Comparison of ENCODE assay signal across 20 mouse cellular contexts in genomic region chr6:127365651-127366050, GRCm38 (mm10).
A peak's percentile ranks its signal among the peaks of the same experiment; 100 is the strongest.
DNase-seq lines count a peak whose midpoint lies in the region; ATAC-seq and TF ChIP-seq lines count a peak whose summit lies in the region.
"Had no signal": no experiment of that assay in that cellular context is flagged by ENCODE, and none has a peak within 500 bp of the region (broad histone marks: within the 10 kb centered on the region; RNA-seq: fewer than 3 reads in every experiment).

No protein-coding gene starts in this region.

- no peaks in the 10 kb centered on the region for H3K9me3 ChIP-seq in intestine, embryonic 15.5 days
- H3K9me3 ChIP-seq in intestine, postnatal 0 days (ENCODE audit: control insufficient read depth) = no peaks in the 10 kb centered on the region
- H3K9me3 ChIP-seq in midbrain, embryonic 11.5 days (ENCODE audit: control insufficient read depth, low read length) = no peaks in the 10 kb centered on the region
- no peaks in the 10 kb centered on the region for H3K9me3 ChIP-seq in midbrain, embryonic 16.5 days (replicated peaks; ENCODE audit: control insufficient read depth, low read length, poor library complexity, severe bottlenecking)
- H3K9me3 ChIP-seq in intestine, embryonic 16.5 days (ENCODE audit: control insufficient read depth, low read length) = no peaks in the 10 kb centered on the region
- H3K9me3 ChIP-seq: embryonic facial prominence, embryonic 13.5 days; forebrain, embryonic 12.5 days; forebrain, embryonic 15.5 days; hindbrain, embryonic 15.5 days had no signal

- no peak for ATAC-seq in intestine, embryonic 15.5 days
- no peak for ATAC-seq in intestine, postnatal 0 days
- no peak for ATAC-seq in midbrain, embryonic 11.5 days (ENCODE audit: low FRiP score)
- ATAC-seq in midbrain, embryonic 16.5 days = no peak
- ATAC-seq in intestine, embryonic 16.5 days = peak; percentile 36; the same call in 1 of the 2 replicates
- no peak for ATAC-seq in monocyte, adult 5-6 weeks (replicated peaks; ENCODE audit: insufficient number of reproducible peaks, low FRiP score, low TSS enrichment, poor library complexity, severe bottlenecking)
- ATAC-seq: forebrain, embryonic 15.5 days had no signal

- no peaks in the 10 kb centered on the region for H3K36me3 ChIP-seq in intestine, embryonic 15.5 days
- H3K36me3 ChIP-seq in intestine, postnatal 0 days (ENCODE audit: control insufficient read depth, insufficient read depth) = no peaks in the 10 kb centered on the region
- no peaks in the 10 kb centered on the region for H3K36me3 ChIP-seq in midbrain, embryonic 11.5 days (ENCODE audit: control insufficient read depth, insufficient read depth, low read length)
- H3K36me3 ChIP-seq in midbrain, embryonic 16.5 days (ENCODE audit: control insufficient read depth, insufficient read depth, low read length) = no peaks in the 10 kb centered on the region
- no peaks in the 10 kb centered on the region for H3K36me3 ChIP-seq in intestine, embryonic 16.5 days (ENCODE audit: control insufficient read depth, insufficient read depth, low read length)
- H3K36me3 ChIP-seq: embryonic facial prominence, embryonic 13.5 days; forebrain, embryonic 12.5 days; forebrain, embryonic 15.5 days; hindbrain, embryonic 15.5 days had no signal

- WGBS in intestine, embryonic 15.5 days = 44% methylated on average over 2 of the region's 2 CpGs
- WGBS in intestine, postnatal 0 days = 43% methylated on average over 2 of the region's 2 CpGs
- WGBS in midbrain, embryonic 11.5 days = 59% methylated on average over 2 of the region's 2 CpGs
- WGBS in midbrain, embryonic 16.5 days = 62% methylated on average over 2 of the region's 2 CpGs
- 45% methylated on average over 2 of the region's 2 CpGs for WGBS in intestine, embryonic 16.5 days

- TF ChIP-seq CTCF in intestine, postnatal 0 days (IDR thresholded peaks at IDR 0.05; ENCODE audit: low read depth) = no peak

- no peaks in the 10 kb centered on the region for H3K27me3 ChIP-seq in intestine, embryonic 15.5 days (replicated peaks)
- no peaks in the 10 kb centered on the region for H3K27me3 ChIP-seq in intestine, postnatal 0 days (replicated peaks; ENCODE audit: control insufficient read depth, insufficient read depth, low read length)
- H3K27me3 ChIP-seq in midbrain, embryonic 11.5 days (ENCODE audit: control insufficient read depth, insufficient read depth, low read length) = no peaks in the 10 kb centered on the region
- no peaks in the 10 kb centered on the region for H3K27me3 ChIP-seq in midbrain, embryonic 16.5 days (ENCODE audit: control insufficient read depth, insufficient read depth, low read depth, low read length)
- H3K27me3 ChIP-seq in intestine, embryonic 16.5 days (replicated peaks; ENCODE audit: control insufficient read depth, insufficient read depth, low read length) = no peaks in the 10 kb centered on the region
- H3K27me3 ChIP-seq: forebrain, embryonic 15.5 days; hindbrain, embryonic 15.5 days had no signal

- peak; percentile 75 for DNase-seq in midbrain, embryonic 11.5 days (ENCODE audit: low spot score, missing footprints)
- DNase-seq: adrenal gland, adult 2 months; adrenal gland, postnatal 14 days; cerebellum, adult 11 months; cerebellum, adult 2 months; cerebellum, adult 9-11 months; cerebellum, postnatal 25 days; gastrocnemius, postnatal 10 days; gastrocnemius, postnatal 36 days had no signal

- H3K4me1 ChIP-seq in intestine, embryonic 15.5 days (replicated peaks) = peaks cover 5% of the 10 kb centered on the region
- H3K4me1 ChIP-seq in intestine, postnatal 0 days (replicated peaks; ENCODE audit: control insufficient read depth, insufficient read depth, low read length) = no peaks in the 10 kb centered on the region
- peaks cover 39% of the 10 kb centered on the region for H3K4me1 ChIP-seq in midbrain, embryonic 11.5 days (ENCODE audit: control insufficient read depth, insufficient read depth, low read length)
- H3K4me1 ChIP-seq in midbrain, embryonic 16.5 days (ENCODE audit: control insufficient read depth, insufficient read depth, low read length) = peaks cover 5% of the 10 kb centered on the region; the same call in 1 of the 2 replicates
- H3K4me1 ChIP-seq in intestine, embryonic 16.5 days (ENCODE audit: control insufficient read depth, insufficient read depth, low read length) = peaks cover 12% of the 10 kb centered on the region; the same call in 1 of the 2 replicates

- no peak overlapping the region for H3K4me3 ChIP-seq in intestine, embryonic 15.5 days (replicated peaks)
- no peak overlapping the region for H3K4me3 ChIP-seq in intestine, postnatal 0 days (ENCODE audit: low read depth, low read length)
- no peak overlapping the region for H3K4me3 ChIP-seq in midbrain, embryonic 11.5 days (ENCODE audit: low read depth, low read length)
- H3K4me3 ChIP-seq in midbrain, embryonic 16.5 days (ENCODE audit: low read depth, low read length) = no peak overlapping the region
- H3K4me3 ChIP-seq in intestine, embryonic 16.5 days (ENCODE audit: low read length) = no peak overlapping the region
- H3K4me3 ChIP-seq: embryonic facial prominence, embryonic 13.5 days; erythroblast, embryonic 14.5 days; forebrain, embryonic 12.5 days; forebrain, embryonic 15.5 days; hindbrain, embryonic 15.5 days had no signal

- H3K27ac ChIP-seq in intestine, embryonic 15.5 days = no peak overlapping the region
- H3K27ac ChIP-seq in intestine, postnatal 0 days (ENCODE audit: low read depth, low read length) = no peak overlapping the region
- no peak overlapping the region for H3K27ac ChIP-seq in midbrain, embryonic 11.5 days (ENCODE audit: low read depth, low read length)
- H3K27ac ChIP-seq in midbrain, embryonic 16.5 days (ENCODE audit: low read length) = no peak overlapping the region
- H3K27ac ChIP-seq in intestine, embryonic 16.5 days (ENCODE audit: low read length) = no peak overlapping the region
- H3K27ac ChIP-seq: embryonic facial prominence, embryonic 13.5 days; forebrain, embryonic 12.5 days; forebrain, embryonic 15.5 days; hindbrain, embryonic 15.5 days had no signal

- H3K4me2 ChIP-seq in intestine, embryonic 15.5 days (replicated peaks) = peak overlapping the region; percentile 17; the same call in 1 of the 2 replicates
- H3K4me2 ChIP-seq in intestine, postnatal 0 days (replicated peaks; ENCODE audit: low read depth) = no peak overlapping the region
- H3K4me2 ChIP-seq in midbrain, embryonic 11.5 days = no peak overlapping the region
- H3K4me2 ChIP-seq in midbrain, embryonic 16.5 days (ENCODE audit: low read length) = no peak overlapping the region
- H3K4me2 ChIP-seq in intestine, embryonic 16.5 days (ENCODE audit: low read depth, low read length) = no peak overlapping the region
- H3K4me2 ChIP-seq: embryonic facial prominence, embryonic 13.5 days; forebrain, embryonic 12.5 days; forebrain, embryonic 15.5 days; heart, embryonic 11.5 days; hindbrain, embryonic 15.5 days had no signal

- peak overlapping the region; percentile 8; the same call in 1 of the 2 replicates for H3K9ac ChIP-seq in intestine, embryonic 15.5 days
- H3K9ac ChIP-seq in intestine, postnatal 0 days (ENCODE audit: low read depth, low read length) = no peak overlapping the region
- H3K9ac ChIP-seq in midbrain, embryonic 11.5 days (ENCODE audit: low read length) = no peak overlapping the region
- H3K9ac ChIP-seq in midbrain, embryonic 16.5 days (ENCODE audit: low read depth, low read length) = no peak overlapping the region
- no peak overlapping the region for H3K9ac ChIP-seq in intestine, embryonic 16.5 days (ENCODE audit: low read depth, low read length)
- H3K9ac ChIP-seq: embryonic facial prominence, embryonic 13.5 days; forebrain, embryonic 12.5 days; forebrain, embryonic 15.5 days; hindbrain, embryonic 15.5 days had no signal
